Mouse (Mus musculus) cerebellum, postnatal 4 days (tissue): ENCODE measurements around the gene Rpl18.

Source experiments
- DNase-seq, 2 experiments: peaks; one replicate each; pipeline ENCODE4 v3.0.0; 2022; ENCODE audit warnings: low spot score in 2 of 2, mixed read lengths in 1 of 2

The Rpl18 gene

GRCm38 (mm10) chr7:45715090-45715708, at the start of gene Rpl18:
Gene Rpl18, plus strand, starts transcription at chr7:45715457.
- peak; percentile 93 to 97 for DNase-seq

GRCm38 (mm10) chr7:45666161-45666560, 49.1 kb upstream of the Rpl18 start, which contains the start of gene Fut2:
Gene Fut2, minus strand, starts transcription at chr7:45666394.
- DNase-seq: no peak

GRCm38 (mm10) chr7:45667761-45668160, 47.5 kb upstream of the Rpl18 start:
- DNase-seq: no peak

- no peak for DNase-seq
These were observed 46.3 kb upstream of the Rpl18 start for GRCm38 (mm10) chr7:45668921-45669320.

- DNase-seq: no peak
These were observed 37.5 kb upstream of the Rpl18 start for GRCm38 (mm10) chr7:45677627-45678295.

- DNase-seq: no peak
These were observed 36.7 kb upstream of the Rpl18 start for GRCm38 (mm10) chr7:45678513-45678912.

- no peak for DNase-seq
These were observed 35.2 kb upstream of the Rpl18 start for GRCm38 (mm10) chr7:45679966-45680621.

GRCm38 (mm10) chr7:45681046-45681736, 34.1 kb upstream of the Rpl18 start:
- DNase-seq: no peak

GRCm38 (mm10) chr7:45682144-45683126, 32.8 kb upstream of the Rpl18 start:
- peak; percentile 86 to 94 for DNase-seq

GRCm38 (mm10) chr7:45683396-45684050, 31.7 kb upstream of the Rpl18 start, which contains the start of gene Ntn5:
Gene Ntn5, plus strand, starts transcription at chr7:45684022.
- DNase-seq: no peak

GRCm38 (mm10) chr7:45685811-45686210, 29.4 kb upstream of the Rpl18 start:
- DNase-seq: no peak

GRCm38 (mm10) chr7:45686841-45687240, 28.4 kb upstream of the Rpl18 start:
- no peak for DNase-seq

GRCm38 (mm10) chr7:45689099-45689498, 26.2 kb upstream of the Rpl18 start:
- DNase-seq: no peak

GRCm38 (mm10) chr7:45689800-45690199, 25.5 kb upstream of the Rpl18 start:
- DNase-seq: no peak

GRCm38 (mm10) chr7:45692364-45692763, 22.9 kb upstream of the Rpl18 start:
- no peak for DNase-seq

GRCm38 (mm10) chr7:45693921-45694591, 21.2 kb upstream of the Rpl18 start, which contains the start of gene Sec1:
Gene Sec1, minus strand, starts transcription at chr7:45694402.
- DNase-seq: no peak

GRCm38 (mm10) chr7:45695098-45695497, 20.2 kb upstream of the Rpl18 start:
- no peak for DNase-seq

- no peak for DNase-seq
These were observed 17.4 kb upstream of the Rpl18 start for GRCm38 (mm10) chr7:45697894-45698293.

GRCm38 (mm10) chr7:45699523-45700141, 15.6 kb upstream of the Rpl18 start, which contains the start of gene Car11:
Gene Car11, plus strand, starts transcription at chr7:45699843.
- no peak for DNase-seq
